Mouse (Mus musculus): ENCODE data around the gene Dip2b. TPM values are rescaled to one million over a fixed set of nuclear protein-coding genes. Genes with fewer than 3 reads are reported as not detected.

Gene Dip2b
- total and polyA plus RNA-seq, 3 experiments, result 11.2 to 19.5 (median 18.6) TPM

DNA sequence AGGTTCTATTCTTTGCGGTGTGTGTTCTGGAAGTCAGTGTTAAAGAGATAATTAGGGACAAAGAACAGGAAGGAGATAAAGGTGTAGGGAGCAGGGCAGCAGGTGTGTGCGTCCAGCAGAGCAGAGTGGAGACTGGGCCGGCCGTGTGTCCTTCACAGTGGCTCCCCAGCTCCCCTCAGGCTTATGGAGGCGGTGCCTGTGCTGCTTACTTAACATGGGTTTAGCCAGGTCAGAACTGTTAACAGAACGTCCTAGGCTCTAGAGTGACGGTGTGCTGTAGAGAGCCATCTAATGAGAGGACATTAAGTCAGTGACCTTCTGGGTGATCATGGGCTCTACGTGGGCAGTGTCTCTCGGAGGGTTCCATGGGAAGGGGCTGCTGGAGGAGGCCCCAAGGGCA, 73.4 kb downstream of the Dip2b start:
- intact Hi-C loops (cut with DNase I), result no loop called here
- H3K4me3 ChIP-seq, result no peak overlapping the region
- no peak for DNase-seq
- no peak overlapping the region for H3K9ac ChIP-seq (ENCODE audit: low read depth, low read length)
- H3K27ac ChIP-seq, result no peak overlapping the region
- H3K36me3 ChIP-seq (ENCODE audit: control insufficient read depth, insufficient read depth, low read length), result no peaks in the 10 kb centered on the region
- no peak for TF ChIP-seq POLR2A (IDR thresholded peaks at IDR 0.05; ENCODE audit: insufficient read depth, low read depth, low read length)
- no peak for TF ChIP-seq CTCF (IDR thresholded peaks at IDR 0.05)
- no peak for TF ChIP-seq EP300 (IDR thresholded peaks at IDR 0.05; ENCODE audit: insufficient read depth, low read depth, low read length)
- peaks cover 13% of the 10 kb centered on the region for H3K4me1 ChIP-seq (ENCODE audit: control insufficient read depth, insufficient read depth, low read length)
- WGBS, result 58% methylated on average over 9 of the region's 9 CpGs
- peaks cover 15% of the 10 kb centered on the region for H3K79me2 ChIP-seq (replicated peaks; ENCODE audit: control insufficient read depth, insufficient read depth, low read length)
- H3K27me3 ChIP-seq (ENCODE audit: control insufficient read depth, insufficient read depth, low read length), result no peaks in the 10 kb centered on the region

DNA sequence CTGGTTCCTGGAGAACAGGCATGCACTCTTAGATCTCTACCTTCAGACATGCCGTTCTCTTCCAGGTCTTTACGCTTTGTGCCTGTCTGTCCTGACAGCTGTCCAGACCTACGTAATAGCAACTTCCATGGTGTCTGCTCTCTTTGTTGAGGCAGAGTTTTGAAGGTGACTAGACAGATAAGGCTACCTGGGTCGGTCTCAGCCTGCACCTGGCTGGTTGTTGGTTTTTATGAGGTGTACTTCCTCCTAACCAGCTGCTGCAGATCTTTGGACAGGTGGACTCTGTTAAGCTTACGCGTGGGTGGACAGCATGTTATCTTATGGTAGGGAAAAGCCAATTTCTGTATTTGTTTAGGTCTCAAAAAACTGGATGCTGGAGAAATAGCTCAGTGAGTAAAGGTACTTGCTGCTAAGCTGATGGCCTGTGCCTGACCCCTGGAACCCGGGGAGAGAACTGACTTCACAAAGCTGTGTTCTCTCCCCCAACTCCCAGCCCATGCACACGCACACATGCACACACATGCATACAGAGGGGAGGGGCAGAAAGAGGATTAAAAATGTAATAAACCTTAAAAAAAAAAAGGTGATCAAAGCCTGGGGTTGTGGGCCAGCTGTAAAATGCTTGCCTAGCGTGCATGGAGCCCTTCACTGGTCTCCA, 74.0 kb downstream of the Dip2b start:
- peaks cover 13% of the 10 kb centered on the region for H3K4me1 ChIP-seq (ENCODE audit: control insufficient read depth, insufficient read depth, low read length)
- H3K27ac ChIP-seq, result no peak overlapping the region
- H3K4me3 ChIP-seq, result no peak overlapping the region
- no peaks in the 10 kb centered on the region for H3K36me3 ChIP-seq (ENCODE audit: control insufficient read depth, insufficient read depth, low read length)
- TF ChIP-seq CTCF (IDR thresholded peaks at IDR 0.05), result no peak
- TF ChIP-seq POLR2A (IDR thresholded peaks at IDR 0.05; ENCODE audit: insufficient read depth, low read depth, low read length), result no peak
- TF ChIP-seq EP300 (IDR thresholded peaks at IDR 0.05; ENCODE audit: insufficient read depth, low read depth, low read length), result no peak
- 79% methylated on average over 9 of the region's 9 CpGs for WGBS
- no peaks in the 10 kb centered on the region for H3K27me3 ChIP-seq (ENCODE audit: control insufficient read depth, insufficient read depth, low read length)
- peaks cover 12% of the 10 kb centered on the region for H3K79me2 ChIP-seq (replicated peaks; ENCODE audit: control insufficient read depth, insufficient read depth, low read length)
- no peak for DNase-seq
- intact Hi-C loops (cut with DNase I), result no loop called here
- no peak overlapping the region for H3K9ac ChIP-seq (ENCODE audit: low read depth, low read length)

GRCm38 (mm10) chr15:100113343-100114275, 75.1 kb downstream of the Dip2b start:
- peaks cover 12% of the 10 kb centered on the region for H3K79me2 ChIP-seq (replicated peaks; ENCODE audit: control insufficient read depth, insufficient read depth, low read length)
- DNase-seq, result no peak
- H3K4me1 ChIP-seq (ENCODE audit: control insufficient read depth, insufficient read depth, low read length), result peaks cover 12% of the 10 kb centered on the region
- intact Hi-C loops (cut with DNase I), result no loop called here
- 72% methylated on average over 10 of the region's 10 CpGs for WGBS
- TF ChIP-seq CTCF (IDR thresholded peaks at IDR 0.05), result no peak
- TF ChIP-seq EP300 (IDR thresholded peaks at IDR 0.05; ENCODE audit: insufficient read depth, low read depth, low read length), result no peak
- TF ChIP-seq POLR2A (IDR thresholded peaks at IDR 0.05; ENCODE audit: insufficient read depth, low read depth, low read length), result no peak
- H3K27me3 ChIP-seq (ENCODE audit: control insufficient read depth, insufficient read depth, low read length), result no peaks in the 10 kb centered on the region
- H3K36me3 ChIP-seq (ENCODE audit: control insufficient read depth, insufficient read depth, low read length), result peaks cover 2% of the 10 kb centered on the region
- no peak overlapping the region for H3K4me3 ChIP-seq
- H3K27ac ChIP-seq, result no peak overlapping the region
- no peak overlapping the region for H3K9ac ChIP-seq (ENCODE audit: low read depth, low read length)

DNA sequence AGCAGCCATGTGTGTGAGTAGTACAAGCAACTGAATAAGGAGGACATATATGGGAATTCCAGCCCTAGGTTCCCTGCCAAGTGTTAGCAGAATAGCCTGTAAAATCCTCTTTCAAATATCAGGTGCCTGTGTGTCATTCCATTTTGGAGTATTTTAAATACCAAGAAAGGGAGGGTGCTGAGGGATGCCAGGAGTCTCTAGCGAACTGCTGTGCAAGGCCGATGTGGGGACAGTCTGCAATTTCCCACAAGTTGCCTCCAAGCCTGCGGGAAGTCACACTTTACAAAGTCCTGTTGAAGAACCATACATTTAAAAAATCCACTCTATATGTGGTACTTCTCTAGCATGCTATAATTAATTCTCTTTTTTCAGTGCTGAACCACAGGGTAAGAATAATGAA, 77.0 kb downstream of the Dip2b start:
- H3K79me2 ChIP-seq (replicated peaks; ENCODE audit: control insufficient read depth, insufficient read depth, low read length), result peaks cover 6% of the 10 kb centered on the region
- peaks cover 14% of the 10 kb centered on the region for H3K4me1 ChIP-seq (ENCODE audit: control insufficient read depth, insufficient read depth, low read length)
- H3K27me3 ChIP-seq (ENCODE audit: control insufficient read depth, insufficient read depth, low read length), result no peaks in the 10 kb centered on the region
- H3K27ac ChIP-seq, result no peak overlapping the region
- H3K9ac ChIP-seq (ENCODE audit: low read depth, low read length), result no peak overlapping the region
- no peak for DNase-seq
- WGBS, result 96% methylated on average over 3 of the region's 3 CpGs
- TF ChIP-seq CTCF (IDR thresholded peaks at IDR 0.05), result no peak
- TF ChIP-seq EP300 (IDR thresholded peaks at IDR 0.05; ENCODE audit: insufficient read depth, low read depth, low read length), result no peak
- TF ChIP-seq POLR2A (IDR thresholded peaks at IDR 0.05; ENCODE audit: insufficient read depth, low read depth, low read length), result no peak
- no peak overlapping the region for H3K4me3 ChIP-seq
- intact Hi-C loops (cut with DNase I), result no loop called here
- H3K36me3 ChIP-seq (ENCODE audit: control insufficient read depth, insufficient read depth, low read length), result peaks cover 5% of the 10 kb centered on the region

GRCm38 (mm10) chr15:100116325-100116724, 77.9 kb downstream of the Dip2b start:
- peaks cover 6% of the 10 kb centered on the region for H3K79me2 ChIP-seq (replicated peaks; ENCODE audit: control insufficient read depth, insufficient read depth, low read length)
- H3K4me3 ChIP-seq, result no peak overlapping the region
- WGBS, result 86% methylated on average over 13 of the region's 13 CpGs
- no peak for TF ChIP-seq EP300 (IDR thresholded peaks at IDR 0.05; ENCODE audit: insufficient read depth, low read depth, low read length)
- TF ChIP-seq CTCF (IDR thresholded peaks at IDR 0.05), result no peak
- no peak for TF ChIP-seq POLR2A (IDR thresholded peaks at IDR 0.05; ENCODE audit: insufficient read depth, low read depth, low read length)
- no peaks in the 10 kb centered on the region for H3K27me3 ChIP-seq (ENCODE audit: control insufficient read depth, insufficient read depth, low read length)
- no peak for DNase-seq
- H3K36me3 ChIP-seq (ENCODE audit: control insufficient read depth, insufficient read depth, low read length), result peaks cover 7% of the 10 kb centered on the region
- peaks cover 20% of the 10 kb centered on the region for H3K4me1 ChIP-seq (ENCODE audit: control insufficient read depth, insufficient read depth, low read length)
- no peak overlapping the region for H3K9ac ChIP-seq (ENCODE audit: low read depth, low read length)
- H3K27ac ChIP-seq, result no peak overlapping the region
- intact Hi-C loops (cut with DNase I), result no loop called here
